Mouse (Mus musculus) cortical plate, adult 2 months (tissue): ENCODE results near the gene Map3k7.

ENCODE experiments used
- CTCF ChIP-seq: fragments of 200-500 bp; IDR thresholded peaks from 2 replicates; pipeline ENCODE4 v1.5.1; 2011; ENCODE audit warnings: mild to moderate bottlenecking, control low read depth, low read length; ENCODE audit not compliant: insufficient read depth; ENCODE audit errors: extremely low read depth
- POLR2A ChIP-seq: fragments of 200-500 bp; IDR thresholded peaks from 2 replicates; pipeline ENCODE4 v1.6.1; 2011; ENCODE audit warnings: mild to moderate bottlenecking, low read length, control low read depth; ENCODE audit not compliant: insufficient read depth; ENCODE audit errors: extremely low read depth

- TF ChIP-seq CTCF (no peak), POLR2A (no peak)
Observed at GRCm38 (mm10) chr4:32007174-32007573, 43.3 kb downstream of the Map3k7 start.
